Mouse (Mus musculus) stomach, embryonic 14.5 days (tissue): ENCODE measurements around the gene Zfp609. TPM values are rescaled to one million over a fixed set of nuclear protein-coding genes. Genes with fewer than 3 reads are reported as not detected.
"Not testable (repeated sequence)": the region's sequence is repeated elsewhere in the genome, so short reads cannot be mapped to it uniquely, and the experiment has no call there.

ENCODE experiments used
- ATAC-seq: fragments of 200-750 bp; cut with Nextera tagmentation; 2 replicates; pipeline ENCODE4 v1.8.0; 2017; ENCODE audit warnings: low read depth, moderate TSS enrichment; ENCODE audit not compliant: insufficient number of reproducible peaks, insufficient read depth, low FRiP score
- H3K27ac ChIP-seq: fragments of 300-500 bp; sonication (generic); 2 replicates; pipeline ENCODE4 v1.5.1; 2014; ENCODE audit warnings: mild to moderate bottlenecking, low read length, moderate library complexity, mixed read lengths
- H3K27me3 ChIP-seq: fragments of 300-500 bp; sonication (generic); 2 replicates; pipeline ENCODE4 v1.6.1; 2014; ENCODE audit warnings: low read length, control low read depth, mixed read lengths; ENCODE audit not compliant: control insufficient read depth, insufficient read depth
- H3K36me3 ChIP-seq: fragments of 300-500 bp; sonication (generic); 2 replicates; pipeline ENCODE4 v1.6.1; 2014; ENCODE audit warnings: mild to moderate bottlenecking, control low read depth, low read length, moderate library complexity, mixed read lengths; ENCODE audit not compliant: control insufficient read depth, insufficient read depth
- H3K4me1 ChIP-seq: fragments of 300-500 bp; sonication (generic); 2 replicates; pipeline ENCODE4 v1.6.1; 2014; ENCODE audit warnings: low read length, control low read depth, mixed read lengths; ENCODE audit not compliant: control insufficient read depth, insufficient read depth
- H3K4me2 ChIP-seq: fragments of 300-500 bp; sonication (generic); replicated peaks from 2 replicates; pipeline ENCODE4 v1.6.1; 2014; ENCODE audit warnings: low read depth, low read length, control low read depth
- H3K4me3 ChIP-seq: fragments of 300-500 bp; sonication (generic); 2 replicates; pipeline ENCODE4 v1.5.1; 2014; ENCODE audit warnings: low read depth, low read length, control low read depth
- H3K9ac ChIP-seq: fragments of 300-500 bp; sonication (generic); replicated peaks from 2 replicates; pipeline ENCODE4 v1.6.1; 2014; ENCODE audit warnings: low read depth, mild to moderate bottlenecking, control low read depth, low read length, moderate library complexity, mixed read lengths
- H3K9me3 ChIP-seq: fragments of 300-500 bp; sonication (generic); 2 replicates; pipeline ENCODE4 v1.6.1; 2016; ENCODE audit warnings: low read depth, low read length, control low read depth; ENCODE audit not compliant: control insufficient read depth
- WGBS: fragments of 180-500 bp; shearing (Covaris S2); extraction: QIAGEN DNeasy Blood & Tissue Kit; methylation state at CpG from one replicate; pipeline ENCODE4 v1.1.7; 2014; 5-methylcytosine and 5-hydroxymethylcytosine counted together
- polyA plus RNA-seq: library from polyadenylated mRNA; unstranded; fragments of >200 nt; fragmentation: Nextera tagmentation; extraction: Ambion mirVana; gene quantifications from 2 replicates; pipeline ENCODE4 v1.2.1, GENCODE M21; 2014

Zfp609 gene
- polyA plus RNA-seq, 1 experiment from 2014 or later = 8.7 TPM

DNA sequence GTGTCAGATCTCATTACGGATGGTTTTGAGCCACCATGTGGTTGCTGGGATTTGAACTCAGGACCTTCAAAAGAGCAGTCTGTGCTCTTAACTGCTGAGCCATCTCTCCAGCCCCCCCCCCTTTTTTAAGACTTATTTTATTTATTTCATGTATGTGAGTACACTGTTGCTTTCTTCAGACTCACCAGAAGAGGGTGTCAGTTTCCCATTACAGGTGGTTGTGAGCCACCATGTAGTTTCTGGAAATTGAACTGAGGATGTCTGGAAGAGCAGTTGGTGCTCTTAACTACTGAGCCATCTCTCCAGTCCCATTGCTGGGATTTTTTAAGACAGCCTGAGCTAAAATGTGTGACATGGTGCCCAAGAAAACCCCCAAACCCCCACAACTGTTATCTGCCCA lies 175.4 kb downstream of the Zfp609 start:
- not testable (repeated sequence) for H3K27ac ChIP-seq, H3K36me3 ChIP-seq, H3K27me3 ChIP-seq, H3K9ac ChIP-seq, H3K4me3 ChIP-seq, H3K4me2 ChIP-seq, H3K9me3 ChIP-seq, H3K4me1 ChIP-seq, ATAC-seq
- WGBS = 78% methylated on average over 1 of the region's 1 CpGs

- Histone ChIP-seq H3K4me1 (peaks cover 8% of the 10 kb centered on the region), H3K27me3 (no peaks in the 10 kb centered on the region), H3K4me3 (no peak overlapping the region), H3K4me2 (no peak overlapping the region), H3K9me3 (no peaks in the 10 kb centered on the region), H3K9ac (no peak overlapping the region), H3K27ac (no peak overlapping the region; the same call in 1 of the 2 replicates), H3K36me3 (no peaks in the 10 kb centered on the region)
- WGBS = 19% methylated on average over 1 of the region's 1 CpGs
- ATAC-seq = no peak
Measured at GRCm38 (mm10) chr9:65649997-65650396, 177.4 kb downstream of the Zfp609 start.

DNA sequence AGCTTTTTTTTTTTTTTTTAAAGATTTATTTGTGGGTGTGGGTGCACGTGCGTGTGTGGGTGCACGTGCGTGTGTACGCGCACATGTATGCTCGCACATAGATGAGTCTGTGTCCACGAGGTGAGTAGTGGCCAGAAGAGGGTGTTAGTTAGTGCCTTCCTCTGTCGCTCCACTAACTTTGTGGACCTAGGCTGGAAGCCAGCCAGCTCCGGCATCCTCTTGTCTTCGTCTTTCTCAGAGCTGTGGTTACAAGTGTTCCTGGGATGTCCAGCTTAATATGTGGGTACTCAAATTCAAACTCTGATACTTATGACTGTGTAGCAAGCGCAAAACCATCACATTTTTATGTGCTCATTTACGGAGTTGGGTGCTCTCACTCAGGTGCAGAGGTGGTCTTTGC lies 178.6 kb downstream of the Zfp609 start:
- no peak overlapping the region for H3K27ac ChIP-seq
- peaks cover 8% of the 10 kb centered on the region for H3K4me1 ChIP-seq
- H3K9me3 ChIP-seq = no peaks in the 10 kb centered on the region
- H3K36me3 ChIP-seq = no peaks in the 10 kb centered on the region
- H3K4me3 ChIP-seq = no peak overlapping the region
- no peaks in the 10 kb centered on the region for H3K27me3 ChIP-seq
- WGBS = 86% methylated on average over 13 of the region's 13 CpGs
- H3K4me2 ChIP-seq = no peak overlapping the region
- no peak overlapping the region for H3K9ac ChIP-seq
- no peak for ATAC-seq

DNA sequence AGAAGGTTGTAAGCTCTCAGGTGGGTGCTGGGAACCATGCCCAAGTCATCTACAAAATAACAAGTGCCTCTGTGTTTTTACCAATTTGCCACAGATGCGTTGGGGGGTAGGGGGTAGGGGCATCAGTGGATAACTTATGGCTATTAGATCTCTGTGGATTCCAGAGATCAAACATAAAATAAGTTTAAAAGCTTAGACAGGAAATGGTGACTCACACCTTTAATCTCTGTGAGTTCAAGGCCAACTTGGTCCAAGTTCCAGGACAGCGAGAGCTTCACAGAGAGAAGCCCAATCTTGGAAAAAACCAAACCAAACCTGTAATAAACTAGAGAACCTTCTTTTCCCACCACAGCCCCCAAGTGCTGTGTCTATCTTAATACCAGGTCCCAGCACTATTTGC lies 180.6 kb downstream of the Zfp609 start:
- no peaks in the 10 kb centered on the region for H3K36me3 ChIP-seq
- H3K4me3 ChIP-seq = no peak overlapping the region
- H3K9ac ChIP-seq = no peak overlapping the region
- no peak for ATAC-seq
- H3K27me3 ChIP-seq = no peaks in the 10 kb centered on the region
- peaks cover 11% of the 10 kb centered on the region for H3K4me1 ChIP-seq
- H3K27ac ChIP-seq = no peak overlapping the region
- no peak overlapping the region for H3K4me2 ChIP-seq
- no peaks in the 10 kb centered on the region for H3K9me3 ChIP-seq
- WGBS = 87% methylated on average over 2 of the region's 2 CpGs

- H3K9ac ChIP-seq = no peak overlapping the region
- H3K4me1 ChIP-seq = peaks cover 15% of the 10 kb centered on the region
- no peaks in the 10 kb centered on the region for H3K27me3 ChIP-seq
- no peaks in the 10 kb centered on the region for H3K9me3 ChIP-seq
- WGBS = 33% methylated on average over 3 of the region's 3 CpGs
- H3K27ac ChIP-seq = peak overlapping the region; percentile 16; the same call in 1 of the 2 replicates
- H3K36me3 ChIP-seq = no peaks in the 10 kb centered on the region
- no peak overlapping the region for H3K4me2 ChIP-seq
- H3K4me3 ChIP-seq = no peak overlapping the region
- no peak for ATAC-seq
Measured at GRCm38 (mm10) chr9:65645984-65646383, 181.4 kb downstream of the Zfp609 start.

DNA sequence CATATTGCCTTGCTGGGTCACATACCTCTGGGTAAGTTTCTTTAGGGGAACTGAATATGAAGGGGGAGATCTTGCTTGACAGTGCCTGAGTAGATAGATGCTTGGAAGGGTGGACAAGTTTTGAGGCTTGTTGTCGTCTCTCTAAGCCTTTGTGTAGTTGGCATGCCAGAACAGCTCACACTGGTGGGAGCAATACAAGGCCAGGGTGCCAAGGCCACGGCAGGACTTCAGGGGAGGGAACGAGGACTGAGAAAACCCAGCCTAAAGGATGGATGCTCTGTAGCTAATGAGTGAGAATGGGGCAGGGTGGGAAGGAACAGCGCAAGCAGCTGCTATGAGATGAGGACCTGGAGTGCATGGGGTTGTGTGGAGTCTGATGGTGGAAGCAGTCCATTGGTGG lies 182.4 kb downstream of the Zfp609 start:
- no peaks in the 10 kb centered on the region for H3K36me3 ChIP-seq
- H3K4me3 ChIP-seq = no peak overlapping the region
- ATAC-seq = no peak
- no peak overlapping the region for H3K4me2 ChIP-seq
- H3K27me3 ChIP-seq = no peaks in the 10 kb centered on the region
- H3K27ac ChIP-seq = no peak overlapping the region
- H3K9ac ChIP-seq = no peak overlapping the region
- H3K9me3 ChIP-seq = no peaks in the 10 kb centered on the region
- H3K4me1 ChIP-seq = peaks cover 11% of the 10 kb centered on the region; the same call in 1 of the 2 replicates
- 86% methylated on average over 4 of the region's 4 CpGs for WGBS

DNA sequence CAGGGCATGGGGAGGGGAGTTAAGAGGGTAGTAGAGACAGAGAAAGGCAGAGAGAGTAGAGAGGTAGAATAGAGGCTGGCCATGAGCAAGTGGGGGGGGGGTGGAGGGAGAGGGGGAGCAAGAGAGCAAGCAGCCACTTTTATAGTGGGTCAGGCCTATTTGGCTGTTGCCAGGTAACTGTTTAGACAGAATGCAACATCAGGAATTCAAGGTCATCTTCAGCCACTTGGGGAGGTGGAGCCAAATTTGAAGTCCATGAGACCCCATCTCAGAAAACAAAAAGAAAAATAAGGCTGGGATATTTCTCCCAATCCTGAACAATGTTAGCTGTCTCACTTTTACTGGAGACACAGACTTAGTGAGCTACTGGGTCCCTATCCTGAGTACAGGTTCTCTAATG lies 184.8 kb downstream of the Zfp609 start:
- ATAC-seq = no peak
- no peaks in the 10 kb centered on the region for H3K36me3 ChIP-seq

More for the DNA sequence above, 184.8 kb downstream of the Zfp609 start:
- Histone ChIP-seq H3K27me3 (no peaks in the 10 kb centered on the region), H3K4me2 (no peak overlapping the region), H3K9ac (no peak overlapping the region), H3K9me3 (no peaks in the 10 kb centered on the region), H3K4me1 (peaks cover 7% of the 10 kb centered on the region; the same call in 1 of the 2 replicates), H3K27ac (no peak overlapping the region), H3K4me3 (no peak overlapping the region)

Other genes with a start within 250 kb of the Zfp609 start
- 17.2 and 21.2 TPM in 2 replicates for gene Plekho2, start 247.5 kb downstream of the Zfp609 start, polyA plus RNA-seq
- gene Pif1, start 240.4 kb downstream of the Zfp609 start, polyA plus RNA-seq = 9.9 and 11.0 TPM in 2 replicates
- 28.2 and 32.5 TPM in 2 replicates for gene Rbpms2, start 197.9 kb downstream of the Zfp609 start, polyA plus RNA-seq
- gene Oaz2, start 159.6 kb downstream of the Zfp609 start, polyA plus RNA-seq = 182 and 190 TPM in 2 replicates
- gene Pclaf, start 62.7 kb upstream of the Zfp609 start, polyA plus RNA-seq = 176 and 179 TPM in 2 replicates
- gene Trip4, start 81.2 kb upstream of the Zfp609 start, polyA plus RNA-seq = 35.1 and 35.7 TPM in 2 replicates
- gene Csnk1g1, start 81.4 kb upstream of the Zfp609 start, polyA plus RNA-seq = 23.4 and 25.3 TPM in 2 replicates
- 658 and 678 TPM in 2 replicates for gene Ppib, start 232.7 kb upstream of the Zfp609 start, polyA plus RNA-seq
- gene Snx22, start 242.2 kb upstream of the Zfp609 start, polyA plus RNA-seq = 1.4 TPM in 2 replicates